Mouse (Mus musculus): Measurements from ENCODE around the gene Rps15.

The Rps15 gene

GRCm38 (mm10) chr10:80341491-80342304, 49.4 kb downstream of the Rps15 start:
- DNase-seq (ENCODE audit: low spot score), result no peak

- no peak for DNase-seq (ENCODE audit: low spot score)
Observed at GRCm38 (mm10) chr10:80342305-80342748, 50.1 kb downstream of the Rps15 start.

- peak; percentile 32 for DNase-seq (ENCODE audit: low spot score)
Observed at GRCm38 (mm10) chr10:80342749-80343424, 50.6 kb downstream of the Rps15 start.

- no peak for DNase-seq (ENCODE audit: low spot score)
Observed at GRCm38 (mm10) chr10:80343425-80343895, 51.2 kb downstream of the Rps15 start.
